Mouse (Mus musculus): ENCODE data around the gene R3hdm2. TPM values are rescaled to one million over a fixed set of nuclear protein-coding genes. Genes with fewer than 3 reads are reported as not detected.

R3hdm2 gene
- polyA plus RNA-seq (2012): 135 and 146 TPM in 2 replicates

DNA sequence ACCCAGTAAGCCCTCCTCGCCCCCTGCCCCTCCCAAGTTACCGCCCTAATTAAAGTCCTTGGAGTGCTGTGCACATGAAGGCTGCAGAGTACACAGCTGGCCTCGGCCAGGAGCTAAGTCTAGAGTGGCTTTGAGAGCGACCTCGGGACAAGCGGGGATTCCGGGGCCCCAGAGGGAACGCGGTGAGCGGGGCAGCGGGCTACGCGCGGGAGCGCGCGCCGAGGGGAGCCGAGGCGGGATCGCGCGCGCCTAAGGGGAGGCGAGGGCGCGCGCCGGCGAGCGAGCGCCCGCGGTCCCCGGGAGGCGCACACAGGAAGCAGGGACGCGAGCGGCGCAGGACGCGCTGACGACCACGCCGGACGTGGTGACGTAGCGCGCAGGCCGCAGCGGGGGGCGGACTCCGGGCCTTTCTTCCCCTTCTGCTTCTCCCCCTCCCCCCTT is at the start of gene R3hdm2:
Gene R3hdm2 (plus strand): TSS at position 77 of the 441 bp plus-strand sequence.

DNA sequence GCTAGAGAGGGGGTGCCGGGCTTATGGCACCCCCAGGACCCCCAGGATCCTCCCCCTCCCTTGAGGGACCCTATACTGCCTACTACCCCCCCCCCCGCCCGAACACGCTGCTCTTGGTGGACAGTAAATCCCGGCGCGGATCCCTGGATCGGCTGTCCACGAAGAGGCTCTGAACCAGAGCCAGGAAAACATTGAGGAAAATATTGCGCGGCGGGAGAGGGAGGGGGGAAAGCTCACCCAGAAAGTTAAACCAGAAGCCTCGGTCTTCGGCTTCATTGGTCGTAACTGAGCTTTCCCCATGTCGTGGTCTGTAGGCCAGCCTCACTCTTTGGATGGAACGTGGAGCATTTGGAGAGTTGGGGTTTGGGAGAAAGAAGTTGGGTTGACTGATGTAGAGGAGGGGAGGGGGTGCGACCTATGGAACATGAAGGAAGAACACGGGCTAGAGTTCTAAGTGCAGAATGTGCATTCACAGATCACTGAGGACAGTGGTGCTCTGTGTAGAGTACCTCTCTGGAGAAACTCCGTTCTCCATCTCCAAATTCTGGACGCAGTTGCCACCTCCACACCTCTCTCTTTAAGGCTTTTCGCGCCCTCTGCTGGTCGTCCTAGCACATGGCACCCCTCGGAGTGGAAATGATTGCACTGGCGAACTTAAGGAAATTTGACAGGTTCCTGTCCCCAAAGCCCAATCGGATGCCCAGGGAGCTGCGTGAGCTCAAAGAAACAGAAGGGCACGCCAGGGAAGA is 38.1 kb upstream of the R3hdm2 start, which contains the start of gene Gli1:
Gene Gli1 (minus strand): TSS at position 84 of the 749 bp plus-strand sequence.

DNA sequence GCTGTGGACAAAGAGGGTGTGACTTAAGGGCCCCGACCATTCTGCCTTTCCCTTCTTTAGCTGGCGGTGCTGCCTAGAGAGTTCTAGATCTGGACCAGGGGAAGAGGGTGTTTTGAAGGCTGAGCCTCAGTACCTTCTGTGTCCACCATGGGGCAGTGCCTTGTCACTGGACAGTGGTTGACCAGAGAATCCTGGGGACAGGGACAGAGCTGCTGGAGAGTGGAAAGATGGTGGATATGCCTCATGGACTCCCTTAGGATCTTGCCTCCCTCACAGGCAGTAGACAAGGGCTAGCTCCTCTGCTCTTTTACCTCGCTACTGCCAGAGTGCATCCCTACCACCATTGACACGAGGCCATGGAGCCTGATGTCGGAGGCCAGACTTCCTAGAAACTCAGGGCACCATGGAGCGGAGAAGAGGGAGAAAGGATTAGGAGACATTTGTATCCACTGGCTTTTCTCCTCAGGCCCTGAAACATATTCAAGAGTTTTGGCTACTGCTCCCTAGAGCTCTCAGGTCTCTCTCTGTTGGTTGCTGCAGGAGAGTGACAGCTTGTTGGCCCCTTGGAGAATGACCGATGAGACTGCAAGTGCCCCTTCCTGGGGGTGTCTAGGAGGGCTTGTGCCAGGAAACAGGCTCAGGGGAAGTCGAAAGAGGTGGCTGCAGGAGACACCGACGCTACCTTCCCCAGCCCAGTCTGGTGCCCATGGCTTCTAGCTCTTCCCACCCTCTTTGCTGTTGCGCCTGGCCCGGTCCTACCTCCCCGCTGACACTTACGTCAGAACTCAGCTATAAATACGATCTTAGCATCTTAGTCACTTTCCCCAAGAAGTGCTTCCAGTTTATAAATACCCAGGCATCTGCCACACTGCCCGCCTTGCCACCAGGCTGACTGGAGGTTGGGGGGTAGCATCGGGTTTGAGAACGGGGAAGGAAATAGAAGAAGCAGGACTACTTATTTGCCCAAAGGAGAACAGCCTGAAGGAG is 25.9 kb upstream of the R3hdm2 start, which contains the start of gene Inhbe:
Gene Inhbe (minus strand): TSS at position 503 of the 987 bp plus-strand sequence.

DNA sequence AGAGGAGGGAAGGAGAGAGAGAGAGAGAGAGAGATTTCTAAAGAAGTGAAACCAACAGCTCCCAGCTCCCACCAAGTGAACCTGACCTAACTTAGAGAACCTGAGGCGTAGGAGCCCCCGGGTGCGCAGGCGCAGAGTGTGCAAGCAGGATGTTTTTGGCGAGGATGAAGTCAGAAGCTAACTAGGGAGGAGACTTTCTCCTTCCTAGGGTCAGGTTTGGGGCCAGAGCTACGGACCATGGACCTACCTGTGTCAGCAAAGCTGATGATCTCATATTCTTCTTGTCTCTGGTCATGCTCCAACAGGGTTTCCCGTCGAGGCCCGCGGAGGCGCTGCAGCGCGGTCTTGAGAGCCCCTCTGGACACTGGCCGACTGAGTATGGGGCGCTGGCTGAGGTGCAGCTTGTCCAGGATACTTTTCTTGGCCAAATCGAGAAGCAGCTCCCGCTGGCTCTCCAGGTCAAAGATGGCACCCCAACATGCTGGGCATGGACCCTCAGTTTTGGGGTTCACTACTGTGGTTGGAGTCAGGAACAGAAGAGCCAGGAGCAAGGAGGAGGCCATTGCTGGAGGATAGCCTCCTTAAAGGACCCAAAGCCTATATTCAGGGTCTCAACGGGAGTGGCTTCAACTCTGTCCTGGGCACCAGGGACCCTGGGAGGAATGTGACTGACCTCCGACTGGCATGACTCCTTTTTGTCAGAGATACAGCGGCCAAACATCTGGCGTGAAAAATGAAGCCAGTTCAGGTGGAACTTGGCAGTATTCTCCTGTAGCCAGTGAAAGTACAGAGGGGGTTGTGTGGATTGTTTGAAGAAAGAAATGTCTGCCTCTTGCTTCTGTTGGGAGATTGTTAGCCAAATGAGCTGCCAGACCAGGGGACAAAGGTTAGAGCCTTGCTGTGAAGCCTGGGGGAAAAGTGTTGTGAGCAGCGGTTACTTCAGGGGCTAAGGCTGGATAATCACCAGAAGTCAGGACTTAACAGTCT is 10.0 kb upstream of the R3hdm2 start, which contains the start of gene Inhbc:
Gene Inhbc (minus strand): TSS at position 598 of the 987 bp plus-strand sequence.

DNA sequence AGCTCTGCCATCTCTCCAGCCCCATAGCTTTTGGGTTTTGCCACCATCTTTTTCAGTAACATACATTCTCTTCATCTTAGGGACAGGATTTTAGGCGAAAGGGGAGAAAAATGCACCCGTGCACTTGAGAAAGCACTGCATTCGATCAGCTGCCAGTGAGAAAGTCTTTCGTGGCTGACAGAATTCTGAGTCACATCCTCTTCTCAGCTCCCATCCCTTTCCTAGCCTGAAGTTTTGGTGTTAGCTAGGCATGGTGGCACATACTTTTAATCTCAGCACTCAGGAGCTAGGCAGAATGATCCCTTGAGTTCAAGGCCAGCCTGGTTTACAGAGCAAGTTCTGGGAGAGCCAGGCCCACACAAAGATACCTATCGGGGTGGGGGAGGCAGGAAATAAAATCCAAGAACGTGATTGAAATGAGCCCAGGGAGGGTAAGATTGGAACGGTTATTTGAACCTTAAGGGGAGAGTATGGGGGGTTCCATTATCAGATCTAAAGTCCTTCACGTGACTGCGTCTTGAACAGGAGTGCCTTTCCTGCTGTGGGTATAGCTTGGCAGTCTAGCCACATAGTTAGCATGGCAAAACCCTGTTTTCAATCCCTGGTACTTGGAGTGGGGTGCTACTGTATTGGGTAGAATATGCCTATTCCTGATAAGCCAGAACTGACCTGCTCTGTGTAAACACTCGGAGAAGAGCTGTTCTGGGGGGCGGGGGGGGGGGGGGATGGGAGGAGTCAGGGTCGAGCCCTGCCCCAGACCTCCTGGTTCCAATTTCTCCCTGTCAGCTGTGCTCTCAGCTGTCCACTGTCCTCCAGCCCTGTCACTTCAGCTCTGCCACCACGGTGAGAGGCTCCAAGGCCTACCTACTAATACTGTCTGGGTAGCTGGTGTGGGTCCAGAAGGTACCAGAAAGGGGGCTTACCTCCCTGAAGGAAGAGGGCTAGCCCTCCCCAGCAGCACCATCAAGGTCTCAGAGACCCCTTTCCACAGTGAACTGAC is 121.1 kb downstream of the R3hdm2 start, which contains the start of gene Stac3:
Gene Stac3 (plus strand): TSS at position 793 of the 1,000 bp plus-strand sequence.

DNA sequence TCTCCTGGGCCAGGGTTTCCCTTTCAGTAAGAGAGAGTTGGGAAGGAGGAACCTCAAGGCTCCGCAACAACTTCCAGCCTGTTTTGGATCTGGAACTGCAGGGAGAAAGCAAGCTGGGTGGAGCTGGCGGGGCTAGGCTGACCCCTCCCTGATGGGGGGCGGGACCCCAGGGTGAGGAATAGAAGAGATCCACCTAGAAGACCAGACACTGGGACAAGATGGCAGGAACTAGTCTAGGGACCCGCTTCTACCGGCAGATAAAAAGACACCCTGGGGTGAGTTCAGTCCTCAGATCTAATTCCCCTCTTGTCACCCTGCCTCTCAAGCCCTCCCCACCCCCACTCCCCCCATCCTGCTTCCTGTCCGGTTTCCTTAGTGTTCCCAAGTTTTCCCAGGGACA is 134.6 kb downstream of the R3hdm2 start, which contains the start of gene Ndufa4l2:
Gene Ndufa4l2 (plus strand): TSS at position 204 of the 400 bp plus-strand sequence.

DNA sequence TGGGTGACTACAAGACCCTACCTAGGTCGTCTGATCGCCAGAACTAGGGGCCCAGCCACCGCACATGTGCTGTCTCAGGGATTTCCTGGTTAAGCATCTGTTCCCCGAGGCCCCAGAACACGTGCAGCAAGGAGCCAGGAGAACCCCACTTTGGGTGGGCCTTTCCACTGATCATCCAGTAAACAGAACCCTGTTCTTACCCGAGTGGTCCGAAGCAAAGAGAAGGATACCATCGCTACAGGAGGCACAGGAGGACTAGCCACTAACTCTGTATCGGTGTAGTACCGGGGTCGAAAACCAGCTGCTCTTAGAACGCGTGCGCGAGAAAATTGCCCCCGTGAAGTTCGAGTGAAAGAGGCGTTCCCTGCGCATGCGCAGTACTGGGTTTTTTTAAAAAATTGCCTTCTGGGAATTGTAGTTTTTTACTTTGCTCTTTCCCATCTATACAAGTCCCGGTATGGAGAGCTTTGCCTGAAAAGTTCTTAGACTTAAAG is 142.0 kb downstream of the R3hdm2 start, which contains the start of gene Shmt2:
Gene Shmt2 (minus strand): TSS at position 357 of the 494 bp plus-strand sequence.

DNA sequence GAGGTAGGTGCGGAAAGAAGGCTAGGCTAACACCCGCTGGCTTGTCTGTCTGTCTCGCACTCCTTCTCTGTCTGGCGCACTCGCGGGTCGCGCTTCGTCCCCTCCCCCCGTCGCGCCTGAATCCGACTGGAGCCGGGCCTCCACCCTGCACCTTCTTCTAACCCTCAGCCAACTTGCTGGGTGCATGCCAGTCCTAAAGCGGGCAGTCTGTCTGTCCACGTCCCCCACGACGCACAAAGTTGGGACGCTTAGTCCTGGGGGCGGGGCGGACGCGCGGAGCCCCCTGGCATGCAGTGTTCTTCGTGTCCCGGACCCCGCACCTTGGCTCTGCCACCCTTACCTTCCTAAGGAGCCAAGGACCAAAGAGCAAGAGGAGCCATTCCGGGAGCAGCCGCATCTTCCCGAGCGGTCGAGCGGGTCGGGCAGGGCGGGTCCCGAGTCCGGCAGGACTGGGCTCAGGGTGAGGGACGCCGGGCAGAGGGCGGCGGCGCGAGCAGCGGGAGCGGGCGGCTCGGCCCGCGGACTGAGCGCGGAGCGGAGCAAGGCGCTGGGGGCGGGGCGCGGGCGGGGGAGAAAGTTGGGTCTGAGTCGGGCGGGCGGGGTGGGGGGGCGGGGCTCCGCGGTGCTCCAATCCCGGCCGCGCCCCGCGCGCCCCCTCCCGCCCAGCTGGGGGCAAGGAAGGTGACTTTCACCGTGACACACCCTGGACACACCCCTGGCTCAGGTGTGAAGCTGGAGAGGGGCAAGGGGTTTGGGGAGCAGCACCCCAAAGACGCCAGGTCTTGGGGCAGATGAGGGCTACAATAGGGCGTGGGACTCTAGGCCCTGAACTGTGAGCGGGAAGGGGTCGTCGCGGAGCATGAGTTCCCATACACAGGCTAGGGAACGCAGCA is 154.2 kb downstream of the R3hdm2 start, which contains the start of gene Nxph4:
Gene Nxph4 (minus strand): TSS at position 524 of the 893 bp plus-strand sequence.

Other genes starting within 250 kb of the R3hdm2 start
- gene B4galnt1, start 215.1 kb upstream of the R3hdm2 start, polyA plus RNA-seq (2012): 359 and 515 TPM in 2 replicates
- 0.36 and 0.47 TPM in 2 replicates for gene Slc26a10, start 199.7 kb upstream of the R3hdm2 start, polyA plus RNA-seq (2012)
- 7.0 TPM in 2 replicates for gene Arhgef25, start 190.2 kb upstream of the R3hdm2 start, polyA plus RNA-seq (2012)
- 161 and 188 TPM in 2 replicates for gene Dtx3, start 184.6 kb upstream of the R3hdm2 start, polyA plus RNA-seq (2012)
- gene Pip4k2c, start 168.7 kb upstream of the R3hdm2 start, polyA plus RNA-seq (2012): 26.5 and 27.1 TPM in 2 replicates
- 0.54 and 0.63 TPM in 2 replicates for gene Kif5a, start 117.0 kb upstream of the R3hdm2 start, polyA plus RNA-seq (2012)
- 150 and 154 TPM in 2 replicates for gene Dctn2, start 114.0 kb upstream of the R3hdm2 start, polyA plus RNA-seq (2012)
- gene Mbd6, start 91.3 kb upstream of the R3hdm2 start, polyA plus RNA-seq (2012): 426 and 490 TPM in 2 replicates
- 53.6 and 60.7 TPM in 2 replicates for gene Mars, start 68.5 kb upstream of the R3hdm2 start, polyA plus RNA-seq (2012)
- gene Arhgap9, start 58.4 kb upstream of the R3hdm2 start, polyA plus RNA-seq (2012): 40.4 and 45.0 TPM in 2 replicates
- gene Gli1, start 38.4 kb upstream of the R3hdm2 start, polyA plus RNA-seq (2012): 0.18 and 0.44 TPM in 2 replicates
- gene Inhbe, start 25.9 kb upstream of the R3hdm2 start, polyA plus RNA-seq (2012): 0.01 TPM in 1 of 2 replicates, not detected in the other
- gene Inhbc, start 9.9 kb upstream of the R3hdm2 start, polyA plus RNA-seq (2012): 0.04 TPM in 1 of 2 replicates, not detected in the other
- gene Stac3, start 121.4 kb downstream of the R3hdm2 start, polyA plus RNA-seq (2012): 1.1 and 1.8 TPM in 2 replicates
- gene Ndufa4l2, start 134.6 kb downstream of the R3hdm2 start, polyA plus RNA-seq (2012): 0.38 TPM in 1 of 2 replicates, not detected in the other
- gene Shmt2, start 142.1 kb downstream of the R3hdm2 start, polyA plus RNA-seq (2012): 201 and 228 TPM in 2 replicates
- gene Nxph4, start 154.2 kb downstream of the R3hdm2 start, polyA plus RNA-seq (2012): 0.10 and 0.17 TPM in 2 replicates
- 19.8 and 39.8 TPM in 2 replicates for gene Lrp1, start 240.8 kb downstream of the R3hdm2 start, polyA plus RNA-seq (2012)

Measured in megakaryocyte-erythroid progenitor cell, adult 5 weeks (primary cell).